Mouse (Mus musculus): ENCODE measurements around the gene Sp7.
A peak's percentile ranks its signal among the peaks of the same experiment; 100 is the strongest.
"Not testable (repeated sequence)": the region's sequence is repeated elsewhere in the genome, so short reads cannot be mapped to it uniquely, and the experiment has no call there.

The Sp7 gene

GRCm38 (mm10) chr15:102350138-102350941, 16.6 kb downstream of the Sp7 start, which contains the start of gene Aaas:
Aaas (minus strand) TSS chr15:102350771.
- ATAC-seq (ENCODE audit: insufficient number of reproducible peaks, low FRiP score, low TSS enrichment): peak; percentile 87

GRCm38 (mm10) chr15:102346444-102346843, 20.5 kb downstream of the Sp7 start:
- no peak for ATAC-seq (ENCODE audit: insufficient number of reproducible peaks, low FRiP score, low TSS enrichment)

- no peak for ATAC-seq (ENCODE audit: insufficient number of reproducible peaks, low FRiP score, low TSS enrichment)
Observed at GRCm38 (mm10) chr15:102344490-102344889, 22.5 kb downstream of the Sp7 start.

- ATAC-seq (ENCODE audit: insufficient number of reproducible peaks, low FRiP score, low TSS enrichment): no peak
Observed at GRCm38 (mm10) chr15:102341580-102341979, 25.4 kb downstream of the Sp7 start.

GRCm38 (mm10) chr15:102339612-102340011, 27.4 kb downstream of the Sp7 start:
- ATAC-seq (ENCODE audit: insufficient number of reproducible peaks, low FRiP score, low TSS enrichment): no peak

GRCm38 (mm10) chr15:102336946-102337345, 30.0 kb downstream of the Sp7 start:
- ATAC-seq (ENCODE audit: insufficient number of reproducible peaks, low FRiP score, low TSS enrichment): no peak

GRCm38 (mm10) chr15:102335925-102336324, 31.1 kb downstream of the Sp7 start:
- not testable (repeated sequence) for ATAC-seq (ENCODE audit: insufficient number of reproducible peaks, low FRiP score, low TSS enrichment)

GRCm38 (mm10) chr15:102335254-102335653, 31.7 kb downstream of the Sp7 start:
- no peak for ATAC-seq (ENCODE audit: insufficient number of reproducible peaks, low FRiP score, low TSS enrichment)

- ATAC-seq (ENCODE audit: insufficient number of reproducible peaks, low FRiP score, low TSS enrichment): peak; percentile 94
Observed at GRCm38 (mm10) chr15:102331610-102332015, 35.4 kb downstream of the Sp7 start, which contains the start of gene Myg1. Myg1 (plus strand) TSS chr15:102331709.

- ATAC-seq (ENCODE audit: insufficient number of reproducible peaks, low FRiP score, low TSS enrichment): no peak
Observed at GRCm38 (mm10) chr15:102326892-102327291, 40.1 kb downstream of the Sp7 start.

- ATAC-seq (ENCODE audit: insufficient number of reproducible peaks, low FRiP score, low TSS enrichment): peak; percentile 92
Observed at GRCm38 (mm10) chr15:102326022-102326576, 40.9 kb downstream of the Sp7 start, which contains the start of gene Pfdn5. Pfdn5 (plus strand) TSS chr15:102326116.

- no peak for ATAC-seq (ENCODE audit: insufficient number of reproducible peaks, low FRiP score, low TSS enrichment)
Observed at GRCm38 (mm10) chr15:102324654-102325473, 42.1 kb downstream of the Sp7 start.

- ATAC-seq (ENCODE audit: insufficient number of reproducible peaks, low FRiP score, low TSS enrichment): peak; percentile 49; the same call in 1 of the 2 replicates
Observed at GRCm38 (mm10) chr15:102316263-102316662, 50.7 kb downstream of the Sp7 start.

GRCm38 (mm10) chr15:102315292-102315691, 51.7 kb downstream of the Sp7 start:
- ATAC-seq (ENCODE audit: insufficient number of reproducible peaks, low FRiP score, low TSS enrichment): no peak

- ATAC-seq (ENCODE audit: insufficient number of reproducible peaks, low FRiP score, low TSS enrichment): no peak
Observed at GRCm38 (mm10) chr15:102311489-102311888, 55.5 kb downstream of the Sp7 start.

- no peak for ATAC-seq (ENCODE audit: insufficient number of reproducible peaks, low FRiP score, low TSS enrichment)
Observed at GRCm38 (mm10) chr15:102310074-102310845, 56.7 kb downstream of the Sp7 start.

- ATAC-seq (ENCODE audit: insufficient number of reproducible peaks, low FRiP score, low TSS enrichment): no peak
Observed at GRCm38 (mm10) chr15:102308717-102309116, 58.3 kb downstream of the Sp7 start.
